Mouse (Mus musculus) right cerebral cortex, postnatal 14 days (tissue): ENCODE measurements around the gene Peak1.

Experiments used
- DNase-seq: peaks from one replicate; pipeline ENCODE4 v3.0.0; 2022

The Peak1 gene

GRCm38 (mm10) chr9:56191498-56192455 lies 226.1 kb downstream of the Peak1 start:
- DNase-seq, result no peak

- no peak for DNase-seq
Measured at GRCm38 (mm10) chr9:56180118-56180781, 237.6 kb downstream of the Peak1 start.

- DNase-seq, result peak; percentile 26
Measured at GRCm38 (mm10) chr9:56179416-56180117, 238.3 kb downstream of the Peak1 start.

GRCm38 (mm10) chr9:56177354-56177753 lies 240.5 kb downstream of the Peak1 start:
- DNase-seq, result no peak

GRCm38 (mm10) chr9:56175316-56175715 lies 242.6 kb downstream of the Peak1 start:
- DNase-seq, result no peak

- no peak for DNase-seq
Measured at GRCm38 (mm10) chr9:56167690-56168089, 250.2 kb downstream of the Peak1 start.

GRCm38 (mm10) chr9:56166161-56166560 lies 251.7 kb downstream of the Peak1 start:
- DNase-seq, result no peak

GRCm38 (mm10) chr9:56165377-56165776 lies 252.5 kb downstream of the Peak1 start, which contains the start of gene Tspan3:
Gene Tspan3, minus strand, starts transcription at chr9:56165477.
- DNase-seq, result no peak

GRCm38 (mm10) chr9:56160341-56161141 lies 257.3 kb downstream of the Peak1 start:
- peak; percentile 94 for DNase-seq

- no peak for DNase-seq
Measured at GRCm38 (mm10) chr9:56159456-56159855, 258.4 kb downstream of the Peak1 start.

- no peak for DNase-seq
Measured at GRCm38 (mm10) chr9:56158077-56158476, 259.8 kb downstream of the Peak1 start.

GRCm38 (mm10) chr9:56154572-56154971 lies 263.3 kb downstream of the Peak1 start:
- DNase-seq, result no peak

- DNase-seq, result no peak
Measured at GRCm38 (mm10) chr9:56152482-56153007, 265.3 kb downstream of the Peak1 start.

- DNase-seq, result peak; percentile 23
Measured at GRCm38 (mm10) chr9:56151745-56152481, 266.0 kb downstream of the Peak1 start.
